Mouse (Mus musculus) CD4-positive, CD25-positive, alpha-beta regulatory T cell, adult 4 months (primary cell): ENCODE results near the gene Myadml2. TPM values are rescaled to one million over a fixed set of nuclear protein-coding genes. Genes with fewer than 3 reads are reported as not detected.

ENCODE experiments used
- ATAC-seq: one replicate; pipeline ENCODE4 v1.8.0; 2017
- polyA plus RNA-seq, 2 experiments: library from polyadenylated mRNA; unstranded; fragments of 100-300 nt; shearing (Covaris generic); gene quantifications; one replicate each; pipeline ENCODE4 v1.2.1; 2017

The Myadml2 gene
- polyA plus RNA-seq, 2 experiments from 2014 or later: not detected

DNA sequence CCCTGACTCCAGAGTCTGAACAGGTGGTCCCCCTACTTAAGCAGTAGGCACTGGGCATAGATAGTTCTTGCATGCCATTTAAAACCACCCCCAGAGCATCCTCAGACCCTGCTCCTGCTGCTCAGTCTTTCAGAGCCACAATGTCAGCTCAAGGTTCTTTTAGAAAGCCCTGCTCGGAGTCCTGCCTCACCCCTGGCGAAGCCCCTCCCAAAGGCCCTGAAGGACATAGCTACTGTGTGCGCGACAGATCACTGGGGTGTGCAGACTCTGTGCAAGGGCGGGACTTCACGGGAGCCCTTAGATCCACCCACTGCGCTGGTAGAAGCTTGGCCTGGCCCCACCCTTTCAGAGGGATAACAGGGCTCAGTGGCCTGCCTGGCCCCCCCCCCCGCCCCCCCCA is 38.7 kb downstream of the Myadml2 start:
- ATAC-seq: no peak

DNA sequence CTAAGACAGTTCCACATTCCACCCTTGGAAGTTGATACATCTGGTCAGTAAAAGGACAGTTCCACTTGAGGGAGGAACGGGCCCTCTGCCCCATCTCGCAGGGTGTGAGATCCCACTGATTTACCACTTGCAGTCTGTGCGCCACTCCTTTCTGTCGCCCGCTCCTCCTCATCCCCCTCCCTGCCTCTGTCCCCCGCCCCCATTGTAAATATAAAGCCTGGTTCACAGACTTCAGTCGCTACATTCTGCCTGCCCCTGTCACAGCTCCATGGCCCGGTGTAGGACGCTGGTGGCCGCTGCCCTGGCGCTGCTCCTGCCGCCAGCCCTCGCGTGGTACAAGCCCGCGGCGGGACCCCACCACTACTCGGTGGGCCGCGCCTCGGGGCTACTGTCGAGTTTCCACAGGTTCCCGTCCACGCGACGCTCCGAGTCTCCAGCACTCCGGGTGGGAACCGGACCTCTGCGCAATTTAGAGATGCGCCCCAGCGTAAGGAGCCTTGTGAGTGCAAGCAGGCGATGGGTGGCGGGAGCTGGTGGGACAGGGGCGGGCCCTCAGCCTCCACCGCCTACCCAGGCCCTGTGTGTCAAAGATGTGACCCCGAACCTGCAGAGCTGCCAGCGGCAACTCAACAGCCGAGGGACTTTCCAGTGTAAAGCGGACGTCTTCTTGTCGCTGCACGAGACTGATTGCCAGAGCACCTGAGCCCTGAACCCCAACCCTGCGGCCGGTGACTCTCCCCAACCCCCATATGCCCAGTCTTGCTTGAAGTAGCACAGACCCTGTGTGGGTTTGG is 39.5 kb downstream of the Myadml2 start, which contains the start of gene Npb:
TSS of gene Npb (plus strand) at position 237 of the 794 bp plus-strand sequence.
- ATAC-seq: no peak

DNA sequence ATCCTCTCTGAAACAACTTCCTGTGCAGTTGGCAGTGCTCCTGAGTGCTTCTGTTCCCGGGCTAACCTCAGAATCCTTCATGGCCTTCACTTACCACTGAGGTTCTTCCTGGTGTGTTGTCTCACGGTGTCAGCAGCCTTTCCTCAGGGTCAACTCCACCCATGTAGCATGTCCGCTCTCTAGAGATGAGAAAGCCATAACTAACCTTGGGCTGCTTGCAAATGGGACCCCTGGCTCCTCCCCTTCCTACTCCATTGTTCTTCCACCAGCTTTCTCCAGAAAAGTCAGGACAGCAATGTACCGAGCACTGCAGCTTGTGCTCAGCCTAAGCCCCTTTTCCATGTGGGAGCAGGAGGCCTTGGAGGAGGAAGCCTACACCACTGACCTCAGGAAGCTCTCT is 41.2 kb downstream of the Myadml2 start:
- no peak for ATAC-seq

DNA sequence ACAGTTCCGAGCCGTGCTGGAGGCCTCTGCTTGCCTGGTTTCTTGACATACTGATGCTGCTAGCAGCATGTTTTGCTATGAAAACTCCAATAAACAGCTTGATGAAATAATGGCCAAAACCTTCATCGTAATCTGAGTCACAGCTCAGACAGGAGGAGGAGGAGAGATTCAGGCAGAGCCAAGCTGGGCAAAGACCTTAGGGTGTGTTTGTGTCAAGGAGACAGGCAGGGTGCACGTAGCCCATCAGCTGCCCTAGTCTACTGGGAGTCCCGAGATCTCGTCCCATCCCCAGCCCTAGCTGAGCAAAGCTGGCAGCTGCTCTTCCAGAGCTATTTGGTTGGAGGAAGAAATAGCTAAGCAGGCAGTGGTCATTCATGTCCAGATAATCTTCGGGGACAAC is 42.3 kb downstream of the Myadml2 start:
- ATAC-seq: no peak

DNA sequence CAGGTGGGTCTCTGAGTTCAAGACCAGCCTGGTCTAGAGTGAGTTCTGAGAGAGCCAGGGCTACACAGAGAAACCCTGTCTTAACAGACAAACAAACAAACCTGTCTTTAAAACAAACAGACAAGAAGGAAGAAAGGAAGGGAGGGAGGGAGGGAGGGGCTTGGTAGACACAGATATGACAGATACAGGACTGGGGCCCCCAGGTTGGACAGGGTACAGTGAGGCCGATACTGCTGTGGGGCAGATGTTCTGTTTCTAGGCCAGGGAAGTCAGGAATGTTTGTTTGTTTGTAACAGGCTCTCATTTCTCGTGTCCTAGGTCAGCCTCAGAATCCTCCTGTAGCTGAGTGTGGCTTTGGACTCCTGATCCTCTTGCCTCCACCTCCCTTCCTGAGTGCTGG is 44.4 kb downstream of the Myadml2 start:
- no peak for ATAC-seq

DNA sequence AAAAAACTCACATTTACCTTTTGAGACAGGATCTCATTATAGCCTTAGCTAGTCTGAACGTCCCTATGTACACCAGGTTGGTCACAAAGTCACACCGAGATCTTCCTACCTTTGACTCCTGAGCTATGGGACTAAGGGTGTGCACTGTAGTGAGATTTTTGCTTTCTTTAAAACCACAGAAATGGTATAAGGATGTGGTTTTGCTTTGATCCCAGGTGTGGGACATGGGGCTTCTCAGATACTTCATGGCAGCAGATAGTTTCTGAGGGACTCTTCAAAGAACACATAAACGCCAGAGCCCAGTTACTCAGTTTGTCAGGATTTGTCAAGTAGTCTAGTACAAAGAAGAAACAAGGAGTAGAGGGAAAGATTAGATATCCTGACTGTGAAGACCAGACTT is 47.2 kb downstream of the Myadml2 start:
- peak; percentile 44 for ATAC-seq

DNA sequence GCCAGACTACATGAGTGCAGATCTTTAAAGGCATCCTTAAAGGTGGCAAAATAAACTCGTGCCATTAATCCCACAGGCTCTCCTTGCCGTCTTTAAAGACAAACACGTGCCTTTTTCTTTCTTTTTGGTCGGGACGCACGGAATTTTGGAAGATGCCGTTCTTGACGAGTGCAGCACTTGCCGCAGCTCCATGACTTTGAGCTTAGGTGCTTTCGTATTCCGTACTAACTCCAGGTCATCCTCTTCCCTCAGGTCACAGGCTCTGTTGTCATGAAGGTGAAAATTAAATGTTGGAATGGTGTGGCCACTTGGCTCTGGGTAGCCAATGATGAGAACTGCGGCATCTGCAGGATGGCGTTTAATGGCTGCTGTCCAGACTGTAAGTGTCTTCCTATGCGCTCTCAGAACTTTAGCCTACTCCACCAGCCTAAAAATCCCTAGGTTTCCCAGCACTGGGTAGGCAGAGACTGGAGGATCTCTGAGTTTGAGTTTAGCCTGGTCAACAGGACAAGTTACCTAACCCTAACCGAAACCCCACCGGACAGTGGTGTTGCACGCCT is 48.9 kb downstream of the Myadml2 start:
- no peak for ATAC-seq

DNA sequence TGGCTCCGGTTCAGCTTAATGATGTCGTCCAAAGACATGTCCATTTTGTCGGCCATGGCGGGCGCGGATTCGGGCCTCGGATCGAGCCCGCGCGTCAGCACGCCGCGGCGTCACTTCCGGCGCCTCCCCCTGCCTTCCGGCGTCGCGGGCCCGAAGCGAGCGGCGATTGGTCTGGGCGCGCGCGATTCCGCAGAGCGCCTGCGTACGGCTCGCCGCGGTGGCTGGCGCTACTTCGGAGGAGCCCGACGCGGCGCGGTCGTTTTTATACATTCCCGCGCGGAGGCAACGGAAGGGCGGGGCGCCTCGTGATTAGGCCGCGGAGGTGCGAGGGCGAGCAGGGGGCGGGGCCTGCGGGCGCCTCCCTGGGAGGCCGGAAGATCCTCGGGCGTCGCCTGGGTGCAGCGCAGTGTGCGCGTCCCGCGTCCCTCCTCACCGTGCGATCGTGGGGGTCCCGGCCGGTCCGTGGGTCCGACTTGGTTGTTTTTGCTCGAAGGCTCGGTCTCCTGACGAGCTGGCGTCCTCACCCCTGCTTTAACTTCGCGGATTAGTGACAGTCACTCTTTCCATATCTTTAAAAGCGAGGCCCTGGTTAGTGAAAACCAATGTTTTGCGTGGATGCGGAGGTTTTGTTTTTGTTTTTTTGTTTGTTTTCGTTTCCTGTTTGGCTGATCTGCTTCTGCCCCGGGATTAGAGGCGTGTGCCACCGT is 49.5 kb downstream of the Myadml2 start, which contains the start of the genes Alyref and Anapc11:
TSS of gene Alyref (minus strand) at position 83 of the 707 bp plus-strand sequence.
TSS of gene Anapc11 (plus strand) at position 139 of the 707 bp plus-strand sequence.
- peak; percentile 88 for ATAC-seq

DNA sequence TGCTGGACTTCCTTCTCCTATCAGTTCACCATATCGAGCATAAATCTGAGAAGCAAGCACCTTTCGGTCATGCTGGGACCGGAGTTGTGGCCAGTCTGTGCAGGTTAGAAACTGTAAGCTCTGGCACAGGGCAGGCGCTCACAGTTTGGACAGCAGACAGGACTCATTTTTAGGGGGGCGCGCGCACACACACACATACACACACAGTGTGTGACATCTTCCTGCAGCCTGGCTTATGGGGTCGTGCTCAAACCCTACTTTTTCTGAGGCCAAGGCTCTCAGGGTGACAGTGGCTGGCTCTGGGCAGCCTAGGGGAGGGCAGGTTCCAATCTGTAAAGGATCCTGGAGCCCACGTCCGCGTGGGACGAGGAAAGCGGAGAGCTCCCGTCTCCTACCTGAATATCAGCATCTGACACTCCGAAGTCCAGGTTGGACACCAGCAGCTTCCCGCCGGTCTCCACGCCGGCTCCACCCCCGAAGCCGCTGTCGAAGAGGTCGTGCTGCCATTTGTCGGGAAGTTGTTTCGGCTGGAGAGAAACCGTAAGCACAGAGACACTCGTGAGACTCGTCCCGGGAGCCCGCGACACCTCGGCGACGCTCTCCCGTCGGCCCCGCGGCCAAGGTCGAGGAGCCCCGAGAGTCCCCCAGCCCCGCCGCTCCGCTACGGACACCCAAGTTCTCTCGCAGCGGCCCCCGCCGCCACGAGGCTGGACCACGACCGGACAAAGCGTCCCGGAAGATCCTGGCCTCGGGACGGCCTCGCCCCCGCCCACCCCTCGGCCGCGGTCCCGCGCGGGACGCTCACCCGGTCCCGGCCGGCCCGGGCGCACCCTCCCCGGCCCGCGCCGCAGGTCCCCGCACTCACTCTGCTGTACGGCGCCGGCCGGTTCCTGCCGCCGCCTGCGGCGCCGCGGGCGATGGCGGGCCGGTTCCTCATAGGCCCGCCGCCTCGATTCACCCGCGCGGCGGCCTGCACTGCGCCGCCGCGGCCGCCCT is 50.4 kb downstream of the Myadml2 start:
- no peak for ATAC-seq

Other genes starting within 250 kb of the Myadml2 start
- 10 to 100 TPM in 1 of 2 experiments, 1 to 10 TPM in 1; 9.5 to 11.0 TPM for gene Nploc4, start 210.4 kb downstream of the Myadml2 start, polyA plus RNA-seq
- not detected for gene Tspan10, start 205.5 kb downstream of the Myadml2 start, polyA plus RNA-seq
- under 1 TPM in 1 of 2 experiments, not detected in 1; 0.83 TPM for gene Pde6g, start 194.7 kb downstream of the Myadml2 start, polyA plus RNA-seq
- gene Oxld1, start 190.1 kb downstream of the Myadml2 start, polyA plus RNA-seq: 1 to 10 TPM; 3.5 to 4.6 TPM
- 10 to 100 TPM; 19.8 to 27.7 TPM for gene Ccdc137, start 190.0 kb downstream of the Myadml2 start, polyA plus RNA-seq
- 10 to 100 TPM; 34.8 to 44.8 TPM for gene Arl16, start 180.6 kb downstream of the Myadml2 start, polyA plus RNA-seq
- gene Mrpl12, start 163.5 kb downstream of the Myadml2 start, polyA plus RNA-seq: 10 to 100 TPM; 67.0 to 68.0 TPM
- gene Slc25a10, start 156.3 kb downstream of the Myadml2 start, polyA plus RNA-seq: 10 to 100 TPM; 11.0 to 14.3 TPM
- not detected for gene Gcgr, start 117.5 kb downstream of the Myadml2 start, polyA plus RNA-seq
- 100 to 1,000 TPM; 114 to 126 TPM for gene Mcrip1, start 98.4 kb downstream of the Myadml2 start, polyA plus RNA-seq
- not detected for gene Ppp1r27, start 97.0 kb downstream of the Myadml2 start, polyA plus RNA-seq
- 100 to 1,000 TPM; 162 to 169 TPM for gene P4hb, start 74.9 kb downstream of the Myadml2 start, polyA plus RNA-seq
- gene Arhgdia, start 66.5 kb downstream of the Myadml2 start, polyA plus RNA-seq: 100 to 1,000 TPM; 554 to 866 TPM
- gene Alyref, start 49.8 kb downstream of the Myadml2 start, polyA plus RNA-seq: 10 to 100 TPM in 1 of 2 experiments, 1 to 10 TPM in 1; 8.5 to 42.6 TPM
- gene Anapc11, start 49.7 kb downstream of the Myadml2 start, polyA plus RNA-seq: 100 to 1,000 TPM; 122 to 134 TPM
- not detected for gene Npb, start 39.7 kb downstream of the Myadml2 start, polyA plus RNA-seq
- gene Pcyt2, start 30.2 kb downstream of the Myadml2 start, polyA plus RNA-seq: 100 to 1,000 TPM; 101 to 179 TPM
- 10 to 100 TPM; 66.4 to 66.7 TPM for gene Sirt7, start 22.9 kb downstream of the Myadml2 start, polyA plus RNA-seq
- gene Mafg, start 14.6 kb downstream of the Myadml2 start, polyA plus RNA-seq: 10 to 100 TPM; 11.3 to 16.0 TPM
- 1 to 10 TPM; 1.5 to 1.8 TPM for gene Pycr1, start 4.4 kb downstream of the Myadml2 start, polyA plus RNA-seq
- not detected for gene Notum, start 13.0 kb upstream of the Myadml2 start, polyA plus RNA-seq
- gene Aspscr1, start 24.8 kb upstream of the Myadml2 start, polyA plus RNA-seq: 100 to 1,000 TPM in 1 of 2 experiments, 10 to 100 TPM in 1; 82.3 to 134 TPM
- gene Cenpx, start 65.6 kb upstream of the Myadml2 start, polyA plus RNA-seq: 100 to 1,000 TPM; 152 to 156 TPM
- gene Lrrc45, start 65.8 kb upstream of the Myadml2 start, polyA plus RNA-seq: 10 to 100 TPM; 26.8 to 34.4 TPM
- gene Rac3, start 73.3 kb upstream of the Myadml2 start, polyA plus RNA-seq: not detected
- 10 to 100 TPM; 15.1 to 17.4 TPM for gene Dcxr, start 79.1 kb upstream of the Myadml2 start, polyA plus RNA-seq
- not detected for gene Cbr2, start 84.0 kb upstream of the Myadml2 start, polyA plus RNA-seq
- 10 to 100 TPM in 1 of 2 experiments, 1 to 10 TPM in 1; 3.6 to 24.6 TPM for gene Hmga1b, start 114.6 kb upstream of the Myadml2 start, polyA plus RNA-seq
- gene Rfng, start 136.0 kb upstream of the Myadml2 start, polyA plus RNA-seq: 1 to 10 TPM; 2.8 to 4.1 TPM
- gene Gps1, start 136.1 kb upstream of the Myadml2 start, polyA plus RNA-seq: 100 to 1,000 TPM; 126 to 160 TPM
- gene Dus1l, start 148.2 kb upstream of the Myadml2 start, polyA plus RNA-seq: 10 to 100 TPM; 31.4 to 35.3 TPM
- gene Fasn, start 176.4 kb upstream of the Myadml2 start, polyA plus RNA-seq: 10 to 100 TPM; 24.1 to 34.8 TPM